20 mouse cellular contexts compared by ENCODE assay signal in genomic region chr2:173037347-173037746, GRCm38 (mm10). TPM values are rescaled to one million over a fixed set of nuclear protein-coding genes. Genes with fewer than 3 reads are reported as not detected.
DNase-seq lines count a peak whose midpoint lies in the region; ATAC-seq lines count a peak whose summit lies in the region.
"Had no signal": no experiment of that assay in that cellular context is flagged by ENCODE, and none has a peak within 500 bp of the region (broad histone marks: within the 10 kb centered on the region; RNA-seq: fewer than 3 reads in every experiment).

No protein-coding gene starts in this region.

- H3K27me3 ChIP-seq in heart, embryonic 12.5 days (replicated peaks): no peaks in the 10 kb centered on the region
- no peaks in the 10 kb centered on the region for H3K27me3 ChIP-seq in liver, embryonic 11.5 days (replicated peaks; ENCODE audit: control insufficient read depth, insufficient read depth, low read length)
- H3K27me3 ChIP-seq: forebrain, embryonic 15.5 days; neural tube, embryonic 12.5 days had no signal

- 0 out of 2 replicates have a peak, but pooled peaks have one; percentile 10 for ATAC-seq in heart, embryonic 12.5 days (ENCODE audit: insufficient number of reproducible peaks, low FRiP score)
- ATAC-seq in liver, embryonic 11.5 days (replicated peaks; ENCODE audit: low FRiP score): no peak
- ATAC-seq: forebrain, embryonic 15.5 days had no signal

- H3K4me2 ChIP-seq in heart, embryonic 12.5 days: peak overlapping the region; percentile 11; the same call in 1 of the 2 replicates
- H3K4me2 ChIP-seq in liver, embryonic 11.5 days: peak overlapping the region; percentile 57
- H3K4me2 ChIP-seq: forebrain, embryonic 15.5 days; midbrain, embryonic 11.5 days; neural tube, embryonic 12.5 days had no signal

- H3K9ac ChIP-seq in heart, embryonic 12.5 days: no peak overlapping the region
- peak overlapping the region; percentile 60 for H3K9ac ChIP-seq in liver, embryonic 11.5 days (ENCODE audit: low read depth, low read length)
- H3K9ac ChIP-seq: forebrain, embryonic 15.5 days; neural tube, embryonic 12.5 days had no signal

- peak overlapping the region; percentile 70 for H3K27ac ChIP-seq in heart, embryonic 12.5 days (ENCODE audit: poor library complexity, severe bottlenecking)
- peak overlapping the region; percentile 99 for H3K27ac ChIP-seq in liver, embryonic 11.5 days (ENCODE audit: low read depth, low read length)
- H3K27ac ChIP-seq: forebrain, embryonic 15.5 days; neural tube, embryonic 12.5 days had no signal

- H3K4me1 ChIP-seq in heart, embryonic 12.5 days (replicated peaks): peaks cover 47% of the 10 kb centered on the region
- peaks cover 78% of the 10 kb centered on the region for H3K4me1 ChIP-seq in liver, embryonic 11.5 days (replicated peaks; ENCODE audit: control insufficient read depth, insufficient read depth, low read length)
- H3K4me1 ChIP-seq: forebrain, embryonic 15.5 days; neural tube, embryonic 12.5 days had no signal

- intact Hi-C loops in heart, postnatal 10 days (cut with DNase I): no loop called here

- H3K36me3 ChIP-seq in heart, embryonic 12.5 days: peaks cover 38% of the 10 kb centered on the region
- H3K36me3 ChIP-seq in liver, embryonic 11.5 days (ENCODE audit: control insufficient read depth, insufficient read depth, low read length): peaks cover 25% of the 10 kb centered on the region

- no peak for DNase-seq in heart, postnatal 10 days
- DNase-seq in spleen, postnatal 10 days (ENCODE audit: low spot score in 2 of 2): peak; percentile 64 to 69
- DNase-seq in spleen, postnatal 36 days (ENCODE audit: low spot score in 2 of 2): no peak
- DNase-seq in liver, embryonic 11.5 days (ENCODE audit: low spot score): no peak
- no peak for DNase-seq in cerebellum, adult 18-20 months
- DNase-seq in cerebellum, postnatal 25 days: no peak
- no peak for DNase-seq in cerebellum, adult 9-10 months
- DNase-seq: cerebellum, adult 9-11 months; embryo, embryonic 11 days; heart, postnatal 4 days; kidney, adult 8-10 months; kidney, postnatal 25 days; right cerebral cortex, postnatal 14 days had no signal

- H3K9me3 ChIP-seq in heart, embryonic 12.5 days (replicated peaks): no peaks in the 10 kb centered on the region
- H3K9me3 ChIP-seq in liver, embryonic 11.5 days (ENCODE audit: control insufficient read depth, low read length): no peaks in the 10 kb centered on the region
- H3K9me3 ChIP-seq: forebrain, embryonic 15.5 days; neural tube, embryonic 12.5 days had no signal

- H3K4me3 ChIP-seq in heart, embryonic 12.5 days: no peak overlapping the region
- H3K4me3 ChIP-seq in liver, embryonic 11.5 days (ENCODE audit: low read depth, low read length): no peak overlapping the region
- H3K4me3 ChIP-seq: forebrain, embryonic 15.5 days; neural tube, embryonic 12.5 days had no signal

- 61% methylated on average over 5 of the region's 5 CpGs for WGBS in heart, embryonic 12.5 days
- WGBS in liver, embryonic 11.5 days: 56% methylated on average over 5 of the region's 5 CpGs

RNA-seq across cellular contexts. Expression of gene Rbm38, which starts 17.0 kb away (rescaled TPM):
- polyA plus RNA-seq in heart, embryonic 12.5 days (2016; fragmentation: Nextera tagmentation; extraction: Ambion mirVana): 146 and 147 TPM in 2 replicates
- total RNA-seq in heart, postnatal 10 days (2021): 100 to 1,000 TPM; 146 to 187 TPM
- 209 and 222 TPM in 2 replicates for polyA plus RNA-seq in liver, embryonic 11.5 days (2014; fragmentation: Nextera tagmentation; extraction: Ambion mirVana)

RNA-seq across cellular contexts. Expression of gene Rae1, which starts 37.4 kb away (rescaled TPM):
- 102 and 103 TPM in 2 replicates for polyA plus RNA-seq in heart, embryonic 12.5 days (2016; fragmentation: Nextera tagmentation; extraction: Ambion mirVana)
- 10 to 100 TPM; 37.7 to 42.8 TPM for total RNA-seq in heart, postnatal 10 days (2021)
- polyA plus RNA-seq in liver, embryonic 11.5 days (2014; fragmentation: Nextera tagmentation; extraction: Ambion mirVana): 172 and 181 TPM in 2 replicates

RNA-seq across cellular contexts. Expression of gene Spo11, which starts 59.8 kb away (rescaled TPM):
- polyA plus RNA-seq in heart, embryonic 12.5 days (2016; fragmentation: Nextera tagmentation; extraction: Ambion mirVana): 0.26 and 0.30 TPM in 2 replicates
- total RNA-seq in heart, postnatal 10 days (2021): not detected
- 0.13 TPM in 1 of 2 replicates, not detected in the other for polyA plus RNA-seq in liver, embryonic 11.5 days (2014; fragmentation: Nextera tagmentation; extraction: Ambion mirVana)
- total RNA-seq: adrenal gland, postnatal 14 days; granulocyte monocyte progenitor cell, adult 5-6 weeks; heart, postnatal 4 days had no signal
- polyA plus RNA-seq: liver, adult 2 months had no signal

Comparison
In these comparisons a context has a peak if more than half of its experiments do, and no peak if none do; other contexts are left out.
1. DNase-seq: peak in spleen, postnatal 10 days (2 of 2); none in heart, postnatal 10 days (0 of 2), spleen, postnatal 36 days (0 of 2), liver, embryonic 11.5 days (single experiment), cerebellum, adult 18-20 months (0 of 2), cerebellum, postnatal 25 days (0 of 2) and cerebellum, adult 9-10 months (single experiment).